In genomic region chr14:96471336-96471735, GRCm38 (mm10) we compare ENCODE assay signal across 22 mouse cellular contexts. TPM values are rescaled to one million over a fixed set of nuclear protein-coding genes. Genes with fewer than 3 reads are reported as not detected.
"Had no signal": no experiment of that assay in that cellular context is flagged by ENCODE, and none has a peak within 500 bp of the region (broad histone marks: within the 10 kb centered on the region; RNA-seq: fewer than 3 reads in every experiment).

No protein-coding gene starts in this region.

- H3K4me2 ChIP-seq: liver, embryonic 15.5 days; lung, embryonic 15.5 days; midbrain, embryonic 11.5 days; neural tube, embryonic 12.5 days; stomach, embryonic 15.5 days had no signal

- DNase-seq: liver, postnatal 0 days; lung, adult 2 months; lung, postnatal 14 days; lung, postnatal 36 days; right cerebral cortex, postnatal 14 days; thymus, adult 2 months; thymus, postnatal 25 days; thymus, postnatal 4 days had no signal

- ATAC-seq: liver, postnatal 0 days; lung, postnatal 0 days; midbrain, embryonic 16.5 days had no signal

- H3K27ac ChIP-seq: liver, embryonic 15.5 days; lung, embryonic 15.5 days; macrophage; neural tube, embryonic 12.5 days; stomach, embryonic 15.5 days; stomach, postnatal 0 days had no signal

- H3K4me3 ChIP-seq: liver, embryonic 15.5 days; lung, embryonic 15.5 days; megakaryocyte, embryonic 14.5 days; neural tube, embryonic 12.5 days; stomach, embryonic 15.5 days had no signal

- H3K27me3 ChIP-seq: liver, embryonic 15.5 days; lung, embryonic 15.5 days; megakaryocyte, embryonic 14.5 days; neural tube, embryonic 12.5 days; stomach, embryonic 15.5 days had no signal

- H3K9ac ChIP-seq: liver, embryonic 15.5 days; liver, postnatal 0 days; lung, embryonic 15.5 days; neural tube, embryonic 12.5 days; stomach, embryonic 15.5 days had no signal

- H3K9me3 ChIP-seq: liver, embryonic 15.5 days; lung, embryonic 15.5 days; megakaryocyte, embryonic 14.5 days; neural tube, embryonic 12.5 days; stomach, embryonic 15.5 days had no signal

- H3K36me3 ChIP-seq: liver, embryonic 15.5 days; lung, embryonic 15.5 days; neural tube, embryonic 12.5 days; stomach, embryonic 15.5 days had no signal

- H3K4me1 ChIP-seq: liver, embryonic 15.5 days; lung, embryonic 15.5 days; megakaryocyte, embryonic 14.5 days; neural tube, embryonic 12.5 days; stomach, embryonic 15.5 days had no signal

RNA-seq across cellular contexts. Expression of gene Klhl1, which starts 47.6 kb away (rescaled TPM):
- total RNA-seq: megakaryocyte progenitor cell, adult 5-6 weeks; monocyte, adult 5-6 weeks; neutrophil, adult 5-6 weeks had no signal
- polyA plus RNA-seq: liver, embryonic 15.5 days; liver, postnatal 0 days; lung, adult 2 months; lung, embryonic 15.5 days; lung, postnatal 0 days; macrophage; spleen, adult 2 months; thymus, adult 2 months had no signal
